Mouse (Mus musculus) frontal cortex, postnatal 14 days (tissue): ENCODE data around the gene Snd1.

Experiments used
- DNase-seq, 2 experiments: peaks; one replicate each; pipeline ENCODE4 v3.0.0; 2022; ENCODE audit warnings: low spot score in 2 of 2

The Snd1 gene

DNA sequence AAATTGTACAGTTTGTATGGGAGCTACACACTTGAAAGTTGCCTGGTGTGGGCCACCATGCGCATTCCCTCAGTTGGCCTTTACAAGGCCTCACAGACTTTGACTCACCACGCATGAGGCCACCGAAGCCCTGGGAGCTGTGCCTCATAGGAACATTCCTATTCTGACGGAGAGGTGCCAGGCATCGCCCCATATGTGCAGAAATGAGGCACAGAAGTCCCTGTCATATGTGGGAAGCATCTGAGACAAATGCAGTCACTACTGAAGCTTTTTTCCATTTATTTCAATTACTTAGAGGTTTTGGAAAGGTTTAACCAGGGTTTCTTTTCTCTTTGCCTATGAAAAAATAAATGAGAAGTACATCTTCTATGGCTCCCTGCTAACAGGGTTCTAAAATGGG is 278.3 kb downstream of the Snd1 start:
- DNase-seq = peak in 1 of 2 experiments; percentile 22

DNA sequence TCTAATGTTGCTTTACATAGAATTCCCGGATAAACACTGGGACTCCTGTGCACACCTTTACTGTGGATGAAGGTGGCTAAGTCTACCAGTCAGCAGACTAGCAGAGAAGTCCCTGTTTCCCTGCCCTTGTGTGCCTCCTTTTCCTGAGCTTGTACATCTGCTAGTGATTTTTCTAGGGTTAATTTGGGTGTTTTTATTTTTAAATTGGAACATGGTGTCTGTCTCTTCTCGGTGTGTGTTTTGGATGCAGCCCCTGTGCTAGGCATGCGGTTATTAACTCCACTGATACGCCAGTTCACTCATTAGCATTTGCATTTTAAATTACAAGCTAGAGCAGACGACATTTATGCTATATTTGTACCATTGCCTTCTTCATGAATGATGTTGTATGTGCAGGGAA is 278.7 kb downstream of the Snd1 start:
- peak in 1 of 2 experiments; percentile 19 for DNase-seq

GRCm38 (mm10) chr6:28754127-28754898 is 279.4 kb downstream of the Snd1 start:
- DNase-seq = no peak

- DNase-seq = peak in 1 of 2 experiments; percentile 50
Observed at GRCm38 (mm10) chr6:28756306-28757018, 281.5 kb downstream of the Snd1 start.

DNA sequence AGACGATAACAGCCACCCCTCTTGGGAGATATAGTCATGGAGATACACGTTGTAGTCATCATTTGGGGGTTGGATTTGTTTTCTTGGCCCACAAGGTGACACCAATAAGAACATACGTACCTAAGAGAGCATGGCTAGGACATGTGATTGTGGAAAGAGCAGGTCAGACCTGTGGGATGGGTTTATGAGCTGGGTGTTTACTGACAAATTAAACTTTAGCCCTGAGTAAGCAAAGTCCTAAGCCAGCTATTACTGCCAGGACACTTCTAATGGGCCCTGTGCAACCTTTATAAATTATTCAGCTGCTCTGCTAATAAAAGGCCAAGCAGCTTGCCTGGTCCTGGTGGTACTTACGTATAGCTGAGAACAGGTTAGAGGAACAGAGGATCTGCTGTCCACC is 283.4 kb downstream of the Snd1 start:
- no peak for DNase-seq

GRCm38 (mm10) chr6:28761728-28762127 is 286.8 kb downstream of the Snd1 start:
- no peak for DNase-seq

GRCm38 (mm10) chr6:28762132-28762775 is 287.3 kb downstream of the Snd1 start:
- DNase-seq = no peak

GRCm38 (mm10) chr6:28766622-28767021 is 291.7 kb downstream of the Snd1 start:
- DNase-seq = no peak

DNA sequence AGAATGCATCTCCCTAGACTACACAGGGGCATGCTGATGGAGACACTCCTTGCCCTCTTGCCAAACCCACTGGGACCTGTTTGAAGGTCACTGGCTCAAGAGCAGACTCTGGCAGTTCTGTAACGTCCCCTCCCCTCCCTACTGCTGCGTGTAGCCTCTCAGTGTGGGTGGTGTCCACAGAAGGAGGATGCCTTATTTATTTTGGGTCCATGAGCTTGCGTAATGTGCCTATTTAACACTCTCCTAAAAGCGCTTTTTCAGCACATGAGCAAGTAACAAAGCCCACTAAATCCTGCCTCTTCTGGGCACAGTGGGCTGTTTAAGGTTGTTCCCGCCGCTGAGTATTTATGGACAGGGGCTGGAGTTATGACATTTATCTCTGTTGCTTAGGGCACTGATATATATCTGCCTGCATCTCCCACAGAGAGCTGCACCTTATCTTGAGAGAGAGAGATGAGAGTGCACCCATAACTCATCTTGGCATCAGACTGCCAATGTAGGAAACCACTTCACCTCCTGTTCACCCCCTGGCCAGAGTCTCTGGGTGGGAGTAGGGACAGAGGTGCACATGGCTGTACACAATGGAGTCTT is 293.0 kb downstream of the Snd1 start:
- DNase-seq = no peak

GRCm38 (mm10) chr6:28771331-28771730 is 296.4 kb downstream of the Snd1 start:
- DNase-seq = no peak

- DNase-seq = peak in 1 of 2 experiments; percentile 62
Observed at GRCm38 (mm10) chr6:28781696-28782095, 306.8 kb downstream of the Snd1 start.

DNA sequence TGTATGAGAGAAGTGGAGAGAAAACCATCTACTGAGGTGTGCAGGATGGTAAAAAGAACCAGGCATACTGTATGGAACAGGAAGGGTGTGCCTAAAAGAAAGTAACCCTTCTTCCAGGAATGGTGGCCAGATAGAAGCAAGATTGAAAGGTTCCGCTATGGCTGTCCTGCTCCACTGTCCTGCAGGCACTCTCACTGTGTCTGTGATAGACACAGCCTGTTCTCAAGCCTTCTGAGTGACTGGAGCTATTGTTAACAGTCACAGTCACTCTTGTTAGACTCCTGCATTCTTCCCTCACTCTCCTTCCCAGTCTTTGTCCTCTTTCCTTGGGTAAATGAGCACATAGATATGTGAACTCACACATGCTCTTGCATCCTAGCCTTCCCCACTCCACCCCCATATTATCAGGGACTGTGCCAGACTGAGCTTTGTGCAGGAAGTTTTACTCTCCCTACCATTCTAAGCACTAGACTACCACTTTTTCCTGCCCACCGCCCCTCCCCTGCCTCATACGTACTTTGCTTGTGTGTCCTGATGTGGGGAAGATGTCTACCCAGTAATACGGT is 308.2 kb downstream of the Snd1 start:
- DNase-seq = no peak

GRCm38 (mm10) chr6:28783953-28784352 is 309.0 kb downstream of the Snd1 start:
- no peak for DNase-seq

- DNase-seq = no peak
Observed at GRCm38 (mm10) chr6:28785770-28786169, 310.8 kb downstream of the Snd1 start.

GRCm38 (mm10) chr6:28787133-28787532 is 312.2 kb downstream of the Snd1 start:
- DNase-seq = no peak

DNA sequence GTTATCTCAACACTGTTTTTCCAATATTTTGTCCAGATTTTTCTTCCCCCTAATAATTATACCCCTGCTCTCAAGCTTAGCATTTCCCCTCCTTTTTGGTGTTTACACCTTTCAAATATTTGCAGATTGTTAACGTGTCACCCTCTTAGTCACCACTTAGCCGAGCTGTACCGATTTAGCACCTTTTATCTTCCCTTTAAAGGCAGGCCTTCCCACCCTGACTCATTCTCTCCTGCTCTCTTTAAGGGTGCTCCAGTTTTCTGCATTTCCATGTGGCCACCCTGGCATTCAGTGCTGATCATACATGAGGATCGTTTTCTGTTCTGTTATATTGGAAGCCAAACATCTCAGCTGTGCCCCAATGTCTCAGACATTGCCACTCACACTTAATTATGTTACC is 314.7 kb downstream of the Snd1 start:
- DNase-seq = no peak

GRCm38 (mm10) chr6:28791183-28791582 is 316.2 kb downstream of the Snd1 start:
- DNase-seq = no peak

DNA sequence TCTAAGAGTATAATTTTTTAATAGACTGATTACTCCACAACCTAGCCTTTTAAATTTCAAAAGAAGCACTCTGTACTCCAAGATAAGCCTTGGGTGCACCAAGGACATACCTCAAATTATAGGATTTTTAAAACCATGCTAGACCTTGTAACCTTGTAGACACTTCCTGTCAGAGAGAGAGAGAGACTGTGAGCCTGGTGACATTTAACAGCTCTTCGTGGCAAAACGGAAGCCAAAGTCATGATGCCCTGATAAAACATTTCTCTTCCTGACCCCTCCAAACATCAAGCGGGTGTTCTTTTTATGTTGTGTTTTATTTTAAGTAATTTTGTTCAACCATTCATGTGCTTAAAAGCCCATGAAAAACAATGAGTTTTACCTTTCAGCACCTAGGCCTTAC is 316.9 kb downstream of the Snd1 start:
- no peak for DNase-seq

GRCm38 (mm10) chr6:28795380-28795779 is 320.4 kb downstream of the Snd1 start:
- DNase-seq = no peak

- DNase-seq = no peak
Observed at GRCm38 (mm10) chr6:28795792-28796515, 321.0 kb downstream of the Snd1 start.

- DNase-seq = no peak
Observed at GRCm38 (mm10) chr6:28799818-28800217, 324.9 kb downstream of the Snd1 start.
